Mouse (Mus musculus): ENCODE results near the gene Patl2.

DNA sequence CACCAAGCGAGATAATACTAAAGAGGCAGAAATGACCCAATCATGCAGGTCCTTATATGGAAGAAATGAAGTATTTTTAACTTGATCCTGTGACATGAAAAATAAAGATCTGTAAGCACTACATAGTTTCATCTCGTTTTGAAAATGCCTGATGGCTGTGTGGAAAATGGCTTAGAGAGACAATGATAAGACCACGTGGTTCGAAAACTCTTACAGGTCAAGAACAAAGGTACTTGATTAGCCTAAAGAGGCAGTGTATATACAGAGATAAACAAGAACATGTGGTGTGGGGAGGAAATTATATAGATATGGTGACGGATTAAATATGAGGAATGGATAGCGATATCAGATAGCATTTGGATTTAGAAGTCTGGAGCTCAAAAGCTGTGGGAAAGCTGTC lies 14.7 kb downstream of the Patl2 start:
- TF ChIP-seq HCFC1 (IDR thresholded peaks at IDR 0.05; ENCODE audit: low read depth, low read length) (no peak), IRF4 (IDR thresholded peaks at IDR 0.05; ENCODE audit: low read depth, low read length) (no peak), BHLHE40 (IDR thresholded peaks at IDR 0.05; ENCODE audit: low read depth, low read length) (no peak), CTCF (conservative IDR thresholded peaks at IDR 0.05 in 1 of 2, IDR thresholded peaks at IDR 0.05 in 1 of 2; ENCODE audit: low read depth in 2 of 2, low read length in 2 of 2) (no peak), POLR2A (IDR thresholded peaks at IDR 0.05; ENCODE audit: low read depth, low read length) (no peak), EP300 (IDR thresholded peaks at IDR 0.05; ENCODE audit: low read length) (no peak), MAX (IDR thresholded peaks at IDR 0.05; ENCODE audit: low read length) (no peak), ZKSCAN1 (IDR thresholded peaks at IDR 0.05; ENCODE audit: borderline replicate concordance, low read depth, low read length) (no peak), MXI1 (IDR thresholded peaks at IDR 0.05; ENCODE audit: low read depth, low read length) (no peak), CHD1 (IDR thresholded peaks at IDR 0.05; ENCODE audit: low read depth, low read length) (no peak), POLR2AphosphoS2 (IDR thresholded peaks at IDR 0.05; ENCODE audit: low read depth, low read length) (no peak), CHD2 (IDR thresholded peaks at IDR 0.05; ENCODE audit: low read length) (no peak)
